Mouse (Mus musculus): ENCODE results near the gene Agap3. TPM values are rescaled to one million over a fixed set of nuclear protein-coding genes. Genes with fewer than 3 reads are reported as not detected.

Gene Agap3
- total and polyA plus RNA-seq, 3 experiments: 116 to 203 (median 138) TPM

GRCm38 (mm10) chr5:24405389-24405876 is 46.5 kb upstream of the Agap3 start:
- Histone ChIP-seq H3K27me3 (ENCODE audit: control insufficient read depth in 1 of 2, insufficient read depth in 2 of 2, low read length in 2 of 2) (no peaks in the 10 kb centered on the region), H3K9me3 (replicated peaks; ENCODE audit: insufficient read depth, low read length) (no peaks in the 10 kb centered on the region), H3K36me3 (ENCODE audit: control insufficient read depth in 1 of 2, insufficient read depth in 2 of 2, low read length in 2 of 2) (peaks cover 0 to 18% of the 10 kb centered on the region in 2 experiments; a peak in 3 of 4 replicates), H3K27ac (ENCODE audit: control insufficient read depth, low read depth, low read length) (peak overlapping the region; percentile 40), H3K4me1 (ENCODE audit: control insufficient read depth in 1 of 2, insufficient read depth in 2 of 2, low read length in 2 of 2) (peaks cover 15 to 20% of the 10 kb centered on the region in 2 experiments), H3K9ac (ENCODE audit: control insufficient read depth, low read depth, low read length, poor library complexity, severe bottlenecking) (no peak overlapping the region), H3K4me3 (ENCODE audit: control insufficient read depth in 1 of 2, insufficient read depth in 1 of 2, low read depth in 2 of 2, low read length in 2 of 2) (no peak overlapping the region), H3K79me2 (ENCODE audit: control insufficient read depth, insufficient read depth, low read length, poor library complexity) (no peaks in the 10 kb centered on the region)
- TF ChIP-seq BHLHE40 (IDR thresholded peaks at IDR 0.05; ENCODE audit: borderline replicate concordance, low read depth, low read length) (0 out of 2 replicates have a peak, but pooled peaks have one; percentile 8), JUND (IDR thresholded peaks at IDR 0.05; ENCODE audit: low read depth, low read length) (no peak), SIN3A (IDR thresholded peaks at IDR 0.05; ENCODE audit: low read length) (0 out of 2 replicates have a peak, but pooled peaks have one; percentile 32), MYC (IDR thresholded peaks at IDR 0.05; ENCODE audit: low read depth, low read length) (0 out of 2 replicates have a peak, but pooled peaks have one; percentile 15), TBP (IDR thresholded peaks at IDR 0.05; ENCODE audit: low read depth, low read length) (no peak), GABPA (IDR thresholded peaks at IDR 0.05; ENCODE audit: low read depth, low read length) (no peak), TCF12 (IDR thresholded peaks at IDR 0.05; ENCODE audit: low read depth, low read length) (0 out of 2 replicates have a peak, but pooled peaks have one; percentile 4), NELFE (IDR thresholded peaks at IDR 0.05; ENCODE audit: low read depth, low read length) (no peak)
- DNase-seq (ENCODE audit: low read depth, low spot score): peak; percentile 63

GRCm38 (mm10) chr5:24408651-24409050 is 43.3 kb upstream of the Agap3 start:
- Histone ChIP-seq H3K9ac (ENCODE audit: control insufficient read depth, low read depth, low read length, poor library complexity, severe bottlenecking) (no peak overlapping the region), H3K36me3 (ENCODE audit: control insufficient read depth in 1 of 2, insufficient read depth in 2 of 2, low read length in 2 of 2) (peaks cover 0 to 18% of the 10 kb centered on the region in 2 experiments; a peak in 3 of 4 replicates), H3K79me2 (ENCODE audit: control insufficient read depth, insufficient read depth, low read length, poor library complexity) (no peaks in the 10 kb centered on the region), H3K27ac (ENCODE audit: control insufficient read depth, low read depth, low read length) (no peak overlapping the region), H3K27me3 (ENCODE audit: control insufficient read depth in 1 of 2, insufficient read depth in 2 of 2, low read length in 2 of 2) (no peaks in the 10 kb centered on the region), H3K4me3 (ENCODE audit: control insufficient read depth in 1 of 2, insufficient read depth in 1 of 2, low read depth in 2 of 2, low read length in 2 of 2) (no peak overlapping the region), H3K4me1 (ENCODE audit: control insufficient read depth in 1 of 2, insufficient read depth in 2 of 2, low read length in 2 of 2) (peaks cover 15 to 20% of the 10 kb centered on the region in 2 experiments), H3K9me3 (replicated peaks; ENCODE audit: insufficient read depth, low read length) (no peaks in the 10 kb centered on the region)
- TF ChIP-seq MYC (IDR thresholded peaks at IDR 0.05; ENCODE audit: low read depth, low read length): no peak
- no peak for TF ChIP-seq HCFC1 (IDR thresholded peaks at IDR 0.05; ENCODE audit: low read depth, low read length)
- TF ChIP-seq RCOR1 (IDR thresholded peaks at IDR 0.05; ENCODE audit: low read depth, low read length): no peak
- TF ChIP-seq POLR2A (IDR thresholded peaks at IDR 0.05; ENCODE audit: control insufficient read depth in 1 of 2, insufficient read depth in 1 of 2, low read depth in 1 of 2, low read length in 2 of 2, poor library complexity in 1 of 2): no peak
- TF ChIP-seq SMC3 (IDR thresholded peaks at IDR 0.05; ENCODE audit: low read depth, low read length): no peak
- TF ChIP-seq MAX (IDR thresholded peaks at IDR 0.05; ENCODE audit: low read length): no peak
- no peak for TF ChIP-seq RAD21 (IDR thresholded peaks at IDR 0.05; ENCODE audit: low read depth, low read length)
- no peak for DNase-seq (ENCODE audit: low read depth, low spot score)

GRCm38 (mm10) chr5:24409466-24409865 is 42.5 kb upstream of the Agap3 start:
- H3K9me3 ChIP-seq (replicated peaks; ENCODE audit: insufficient read depth, low read length): no peaks in the 10 kb centered on the region
- no peaks in the 10 kb centered on the region for H3K27me3 ChIP-seq (ENCODE audit: control insufficient read depth in 1 of 2, insufficient read depth in 2 of 2, low read length in 2 of 2)
- peaks cover 0 to 12% of the 10 kb centered on the region in 2 experiments; a peak in 3 of 4 replicates for H3K36me3 ChIP-seq (ENCODE audit: control insufficient read depth in 1 of 2, insufficient read depth in 2 of 2, low read length in 2 of 2)
- H3K27ac ChIP-seq (ENCODE audit: control insufficient read depth, low read depth, low read length): no peak overlapping the region
- no peak overlapping the region for H3K9ac ChIP-seq (ENCODE audit: control insufficient read depth, low read depth, low read length, poor library complexity, severe bottlenecking)
- peaks cover 9 to 14% of the 10 kb centered on the region in 2 experiments for H3K4me1 ChIP-seq (ENCODE audit: control insufficient read depth in 1 of 2, insufficient read depth in 2 of 2, low read length in 2 of 2)
- TF ChIP-seq POLR2A (IDR thresholded peaks at IDR 0.05; ENCODE audit: control insufficient read depth in 1 of 2, insufficient read depth in 1 of 2, low read depth in 1 of 2, low read length in 2 of 2, poor library complexity in 1 of 2) (no peak; a peak in 1 of 4 replicates), MXI1 (IDR thresholded peaks at IDR 0.05; ENCODE audit: low read depth, low read length) (no peak)
- no peaks in the 10 kb centered on the region for H3K79me2 ChIP-seq (ENCODE audit: control insufficient read depth, insufficient read depth, low read length, poor library complexity)
- no peak overlapping the region for H3K4me3 ChIP-seq (ENCODE audit: control insufficient read depth in 1 of 2, insufficient read depth in 1 of 2, low read depth in 2 of 2, low read length in 2 of 2)
- no peak for DNase-seq (ENCODE audit: low read depth, low spot score)
